Mouse (Mus musculus): ENCODE data around the gene Gcnt2.
"Not testable (repeated sequence)": the region's sequence is repeated elsewhere in the genome, so short reads cannot be mapped to it uniquely, and the experiment has no call there.

The Gcnt2 gene

GRCm38 (mm10) chr13:40987608-40988303 is 128.2 kb downstream of the Gcnt2 start:
- not testable (repeated sequence) for DNase-seq (ENCODE audit: extremely low spot score, low spot score)

GRCm38 (mm10) chr13:40988418-40988817 is 128.9 kb downstream of the Gcnt2 start:
- DNase-seq (ENCODE audit: extremely low spot score, low spot score): no peak

GRCm38 (mm10) chr13:40994487-40995263 is 135.1 kb downstream of the Gcnt2 start:
- DNase-seq (ENCODE audit: extremely low spot score, low spot score): no peak

GRCm38 (mm10) chr13:40998537-40998936 is 139.0 kb downstream of the Gcnt2 start:
- DNase-seq (ENCODE audit: extremely low spot score, low spot score): not testable (repeated sequence)

- peak; percentile 52 for DNase-seq (ENCODE audit: extremely low spot score, low spot score)
Measured at GRCm38 (mm10) chr13:41000140-41000925, 140.8 kb downstream of the Gcnt2 start.

GRCm38 (mm10) chr13:41000926-41001639 is 141.5 kb downstream of the Gcnt2 start, which contains the start of gene Pak1ip1:
TSS of gene Pak1ip1 (plus strand) at chr13:41001023.
- peak; percentile 97 for DNase-seq (ENCODE audit: extremely low spot score, low spot score)

- no peak for DNase-seq (ENCODE audit: extremely low spot score, low spot score)
Measured at GRCm38 (mm10) chr13:41002001-41002400, 142.4 kb downstream of the Gcnt2 start.

- DNase-seq (ENCODE audit: extremely low spot score, low spot score): no peak
Measured at GRCm38 (mm10) chr13:41006244-41006643, 146.7 kb downstream of the Gcnt2 start.

- no peak for DNase-seq (ENCODE audit: extremely low spot score, low spot score)
Measured at GRCm38 (mm10) chr13:41008271-41008670, 148.7 kb downstream of the Gcnt2 start.

- no peak for DNase-seq (ENCODE audit: extremely low spot score, low spot score)
Measured at GRCm38 (mm10) chr13:41008946-41009345, 149.4 kb downstream of the Gcnt2 start.
